Mouse (Mus musculus) kidney, postnatal 36 days (tissue): ENCODE data around the gene AL731706.1.
"Not testable (repeated sequence)": the region's sequence is repeated elsewhere in the genome, so short reads cannot be mapped to it uniquely, and the experiment has no call there.

Source experiments
- DNase-seq, 2 experiments: peaks; one replicate each; pipeline ENCODE4 v3.0.0; 2021 to 2022; ENCODE audit warnings: mixed read lengths in 2 of 2

AL731706.1 gene

GRCm38 (mm10) chr2:136891068-136891950, at the start of gene AL731706.1, which contains the start of the genes Slx4ip and Mkks:
AL731706.1 (minus strand) TSS chr2:136891389.
Slx4ip (plus strand) TSS chr2:136891218.
Mkks (minus strand) TSS chr2:136891389.
- DNase-seq = peak; percentile 99

GRCm38 (mm10) chr2:136938249-136938648, 47.1 kb upstream of the AL731706.1 start:
- no peak for DNase-seq

- no peak for DNase-seq
These were observed 45.5 kb upstream of the AL731706.1 start for GRCm38 (mm10) chr2:136936391-136937288.

GRCm38 (mm10) chr2:136921003-136921408, 29.8 kb upstream of the AL731706.1 start:
- peak; percentile 3 to 7 for DNase-seq

GRCm38 (mm10) chr2:136920257-136920993, 29.2 kb upstream of the AL731706.1 start:
- no peak for DNase-seq

GRCm38 (mm10) chr2:136919433-136919832, 28.2 kb upstream of the AL731706.1 start:
- no peak for DNase-seq

GRCm38 (mm10) chr2:136914334-136914902, 23.2 kb upstream of the AL731706.1 start:
- DNase-seq = no peak

GRCm38 (mm10) chr2:136913021-136913420, 21.8 kb upstream of the AL731706.1 start:
- DNase-seq = no peak

- peak in 1 of 2 experiments; percentile 19 for DNase-seq
These were observed 20.8 kb upstream of the AL731706.1 start for GRCm38 (mm10) chr2:136911958-136912411.

GRCm38 (mm10) chr2:136909298-136909697, 18.1 kb upstream of the AL731706.1 start:
- no peak for DNase-seq

GRCm38 (mm10) chr2:136908596-136908995, 17.4 kb upstream of the AL731706.1 start:
- DNase-seq = no peak

GRCm38 (mm10) chr2:136896131-136896530, 4.9 kb upstream of the AL731706.1 start:
- DNase-seq = no peak

GRCm38 (mm10) chr2:136894494-136894893, 3.3 kb upstream of the AL731706.1 start:
- DNase-seq = no peak

- peak; percentile 95 to 98 for DNase-seq
These were observed 772 bp upstream of the AL731706.1 start for GRCm38 (mm10) chr2:136891951-136892371.

GRCm38 (mm10) chr2:136890716-136891067, 497 bp downstream of the AL731706.1 start:
- not testable (repeated sequence) for DNase-seq

GRCm38 (mm10) chr2:136886846-136887245, 4.3 kb downstream of the AL731706.1 start:
- peak; percentile 11 to 62 for DNase-seq

- DNase-seq = no peak
These were observed 5.6 kb downstream of the AL731706.1 start, which contains the start of gene AL731706.2 for GRCm38 (mm10) chr2:136885579-136885978. AL731706.2 (minus strand) TSS chr2:136885679.

GRCm38 (mm10) chr2:136854543-136855388, 36.4 kb downstream of the AL731706.1 start:
- no peak for DNase-seq

GRCm38 (mm10) chr2:136850366-136850765, 40.8 kb downstream of the AL731706.1 start:
- no peak for DNase-seq

- no peak for DNase-seq
These were observed 53.2 kb downstream of the AL731706.1 start for GRCm38 (mm10) chr2:136837994-136838393.

GRCm38 (mm10) chr2:136835882-136836281, 55.3 kb downstream of the AL731706.1 start:
- peak in 1 of 2 experiments; percentile 4 for DNase-seq
